In genomic region chr2:18031831-18032537, GRCm38 (mm10) we compare ENCODE assay signal across 9 mouse cellular contexts. TPM values are rescaled to one million over a fixed set of nuclear protein-coding genes. Genes with fewer than 3 reads are reported as not detected.
DNase-seq lines count a peak whose midpoint lies in the region; ATAC-seq and TF ChIP-seq lines count a peak whose summit lies in the region.
"Had no signal": no experiment of that assay in that cellular context is flagged by ENCODE, and none has a peak within 500 bp of the region (broad histone marks: within the 10 kb centered on the region; RNA-seq: fewer than 3 reads in every experiment).

No protein-coding gene starts in this region.

- peak overlapping the region; percentile 72 for H3K4me2 ChIP-seq in forebrain, embryonic 15.5 days (replicated peaks)
- H3K4me2 ChIP-seq in hindbrain, postnatal 0 days (ENCODE audit: low read depth, low read length): peak overlapping the region; percentile 94
- peak overlapping the region; percentile 60 for H3K4me2 ChIP-seq in liver, embryonic 12.5 days

- WGBS in lung, adult 2 months: 19% methylated on average over 34 of the region's 34 CpGs
- WGBS in forebrain, embryonic 15.5 days: 2% methylated on average over 33 of the region's 34 CpGs
- WGBS in hindbrain, postnatal 0 days: 9% methylated on average over 32 of the region's 34 CpGs
- WGBS in liver, embryonic 12.5 days (ENCODE audit: insufficient replicate concordance): 8% methylated on average over 34 of the region's 34 CpGs

- peak overlapping the region; percentile 52 for H3K4me3 ChIP-seq in lung, adult 2 months (replicated peaks; ENCODE audit: extremely low read depth, low read depth, low read length)
- H3K4me3 ChIP-seq in bone marrow macrophage, adult 2 months (ENCODE audit: insufficient read depth, low read length): peak overlapping the region; percentile 11; the same call in 1 of the 2 replicates
- H3K4me3 ChIP-seq in forebrain, embryonic 15.5 days: peak overlapping the region; percentile 33
- peak overlapping the region; percentile 41 for H3K4me3 ChIP-seq in hindbrain, postnatal 0 days (ENCODE audit: low read length)
- peak overlapping the region; percentile 36 for H3K4me3 ChIP-seq in liver, embryonic 12.5 days

- DNase-seq in lung, adult 2 months: no peak
- no peak for DNase-seq in lung, postnatal 25 days (ENCODE audit: low spot score)
- DNase-seq in hindbrain, postnatal 0 days (ENCODE audit: low spot score): peak; percentile 76
- peak; percentile 81 for DNase-seq in retina, postnatal 1 day

- H3K4me1 ChIP-seq in lung, adult 2 months (ENCODE audit: control insufficient read depth, insufficient read depth, low read length): peaks cover 7% of the 10 kb centered on the region
- no peaks in the 10 kb centered on the region for H3K4me1 ChIP-seq in bone marrow macrophage, adult 2 months (ENCODE audit: control insufficient read depth, insufficient read depth, low read length)
- peaks cover 45% of the 10 kb centered on the region for H3K4me1 ChIP-seq in forebrain, embryonic 15.5 days
- peaks cover 14% of the 10 kb centered on the region for H3K4me1 ChIP-seq in hindbrain, postnatal 0 days (ENCODE audit: insufficient read depth, low read length)
- peaks cover 38% of the 10 kb centered on the region for H3K4me1 ChIP-seq in liver, embryonic 12.5 days

- H3K9me3 ChIP-seq in forebrain, embryonic 15.5 days: no peaks in the 10 kb centered on the region
- H3K9me3 ChIP-seq in hindbrain, postnatal 0 days (ENCODE audit: low read length): no peaks in the 10 kb centered on the region
- H3K9me3 ChIP-seq in liver, embryonic 12.5 days (replicated peaks): no peaks in the 10 kb centered on the region

- no peak for ATAC-seq in forebrain, embryonic 15.5 days (replicated peaks)
- no peak for ATAC-seq in hindbrain, postnatal 0 days
- ATAC-seq in liver, embryonic 12.5 days: no peak
- no peak for ATAC-seq in granulocyte monocyte progenitor cell, adult 5-6 weeks (replicated peaks; ENCODE audit: poor library complexity, severe bottlenecking)

- no peak for TF ChIP-seq POLR2A in lung, adult 2 months (IDR thresholded peaks at IDR 0.05; ENCODE audit: borderline replicate concordance, extremely low read depth, low read depth, low read length)
- no peak for TF ChIP-seq POLR2A in bone marrow macrophage, adult 2 months (IDR thresholded peaks at IDR 0.05; ENCODE audit: borderline replicate concordance, low read depth, low read length)

- H3K9ac ChIP-seq in forebrain, embryonic 15.5 days (replicated peaks): peak overlapping the region; percentile 55
- H3K9ac ChIP-seq in hindbrain, postnatal 0 days (replicated peaks; ENCODE audit: low read length): peak overlapping the region; percentile 63
- peak overlapping the region; percentile 56 for H3K9ac ChIP-seq in liver, embryonic 12.5 days

- H3K27me3 ChIP-seq in forebrain, embryonic 15.5 days: no peaks in the 10 kb centered on the region
- H3K27me3 ChIP-seq in hindbrain, postnatal 0 days (ENCODE audit: insufficient read depth, low read length): no peaks in the 10 kb centered on the region
- H3K27me3 ChIP-seq in liver, embryonic 12.5 days (replicated peaks): peaks cover 79% of the 10 kb centered on the region

- TF ChIP-seq CTCF in lung, adult 2 months (IDR thresholded peaks at IDR 0.05; ENCODE audit: insufficient read depth, low read length): no peak
- TF ChIP-seq CTCF in bone marrow macrophage, adult 2 months (IDR thresholded peaks at IDR 0.05; ENCODE audit: low read depth, low read length): no peak
- no peak for TF ChIP-seq CTCF in hindbrain, postnatal 0 days (IDR thresholded peaks at IDR 0.05; ENCODE audit: low read depth)

- no peak overlapping the region for H3K27ac ChIP-seq in bone marrow macrophage, adult 2 months (ENCODE audit: insufficient read depth, low read depth, low read length)
- H3K27ac ChIP-seq in forebrain, embryonic 15.5 days (replicated peaks): no peak overlapping the region
- no peak overlapping the region for H3K27ac ChIP-seq in hindbrain, postnatal 0 days
- H3K27ac ChIP-seq in liver, embryonic 12.5 days: no peak overlapping the region
- H3K27ac ChIP-seq: macrophage had no signal

- H3K36me3 ChIP-seq in forebrain, embryonic 15.5 days: no peaks in the 10 kb centered on the region
- H3K36me3 ChIP-seq in hindbrain, postnatal 0 days (ENCODE audit: insufficient read depth, low read length): no peaks in the 10 kb centered on the region
- H3K36me3 ChIP-seq in liver, embryonic 12.5 days: no peaks in the 10 kb centered on the region

RNA-seq across cellular contexts. Expression of gene A930004D18Rik, which starts 5.6 kb away (rescaled TPM):
- 3.3 and 4.4 TPM in 2 replicates for polyA plus RNA-seq in lung, adult 2 months (2012; rRNA removed)
- polyA plus RNA-seq in bone marrow macrophage, adult 2 months (2012; ENCODE audit: insufficient read depth, insufficient read length, missing spikeins): not detected in 2 replicates
- 14.7 and 16.6 TPM in 2 replicates for polyA plus RNA-seq in forebrain, embryonic 15.5 days (2015; fragmentation: Nextera tagmentation; extraction: Ambion mirVana)
- 2.3 and 3.7 TPM in 2 replicates for total RNA-seq in hindbrain, postnatal 0 days (2014; rRNA removed)
- polyA plus RNA-seq in hindbrain, postnatal 0 days (2015; fragmentation: Nextera tagmentation; extraction: Ambion mirVana): 9.0 and 9.9 TPM in 2 replicates
- 2.7 and 2.8 TPM in 2 replicates for polyA plus RNA-seq in liver, embryonic 12.5 days (2016; fragmentation: Nextera tagmentation; extraction: Ambion mirVana)
- total RNA-seq in granulocyte monocyte progenitor cell, adult 5-6 weeks (2014; fragmentation: Nextera tagmentation): not detected in 2 replicates
- total RNA-seq in granulocyte monocyte progenitor cell, adult 5-6 weeks (2017): 0.26 TPM in 1 of 2 replicates, not detected in the other

RNA-seq across cellular contexts. Expression of gene Skida1, which starts 16.9 kb away (rescaled TPM):
- polyA plus RNA-seq in lung, adult 2 months (2012; rRNA removed): 1.8 and 2.1 TPM in 2 replicates
- polyA plus RNA-seq in bone marrow macrophage, adult 2 months (2012; ENCODE audit: insufficient read depth, insufficient read length, missing spikeins): not detected in 2 replicates
- 10.9 and 13.8 TPM in 2 replicates for polyA plus RNA-seq in forebrain, embryonic 15.5 days (2015; fragmentation: Nextera tagmentation; extraction: Ambion mirVana)
- total RNA-seq in hindbrain, postnatal 0 days (2014; rRNA removed): 14.1 and 22.7 TPM in 2 replicates
- polyA plus RNA-seq in hindbrain, postnatal 0 days (2015; fragmentation: Nextera tagmentation; extraction: Ambion mirVana): 4.4 and 5.0 TPM in 2 replicates
- polyA plus RNA-seq in liver, embryonic 12.5 days (2016; fragmentation: Nextera tagmentation; extraction: Ambion mirVana): 1.0 and 1.2 TPM in 2 replicates
- total RNA-seq in granulocyte monocyte progenitor cell, adult 5-6 weeks (2014; fragmentation: Nextera tagmentation): not detected in 2 replicates
- total RNA-seq in granulocyte monocyte progenitor cell, adult 5-6 weeks (2017): not detected in 2 replicates
- polyA plus RNA-seq: macrophage had no signal

RNA-seq across cellular contexts. Expression of gene Mllt10, which starts 23.1 kb away (rescaled TPM):
- 27.3 and 34.7 TPM in 2 replicates for polyA plus RNA-seq in lung, adult 2 months (2012; rRNA removed)
- 29.4 and 32.5 TPM in 2 replicates for polyA plus RNA-seq in bone marrow macrophage, adult 2 months (2012; ENCODE audit: insufficient read depth, insufficient read length, missing spikeins)
- 61.9 and 66.3 TPM in 2 replicates for polyA plus RNA-seq in forebrain, embryonic 15.5 days (2015; fragmentation: Nextera tagmentation; extraction: Ambion mirVana)
- 20.1 and 25.6 TPM in 2 replicates for total RNA-seq in hindbrain, postnatal 0 days (2014; rRNA removed)
- 30.0 and 34.6 TPM in 2 replicates for polyA plus RNA-seq in hindbrain, postnatal 0 days (2015; fragmentation: Nextera tagmentation; extraction: Ambion mirVana)
- 39.2 and 40.1 TPM in 2 replicates for polyA plus RNA-seq in liver, embryonic 12.5 days (2016; fragmentation: Nextera tagmentation; extraction: Ambion mirVana)
- total RNA-seq in granulocyte monocyte progenitor cell, adult 5-6 weeks (2014; fragmentation: Nextera tagmentation): 76.1 and 128 TPM in 2 replicates
- total RNA-seq in granulocyte monocyte progenitor cell, adult 5-6 weeks (2017): 51.8 and 65.0 TPM in 2 replicates

RNA-seq across cellular contexts. Expression of gene H2al2a, which starts 35.2 kb away (rescaled TPM):
- polyA plus RNA-seq in lung, adult 2 months (2012; rRNA removed): not detected in 2 replicates
- not detected in 2 replicates for polyA plus RNA-seq in bone marrow macrophage, adult 2 months (2012; ENCODE audit: insufficient read depth, insufficient read length, missing spikeins)
- not detected in 2 replicates for polyA plus RNA-seq in forebrain, embryonic 15.5 days (2015; fragmentation: Nextera tagmentation; extraction: Ambion mirVana)
- total RNA-seq in hindbrain, postnatal 0 days (2014; rRNA removed): not detected in 2 replicates
- not detected in 2 replicates for polyA plus RNA-seq in hindbrain, postnatal 0 days (2015; fragmentation: Nextera tagmentation; extraction: Ambion mirVana)
- not detected in 2 replicates for polyA plus RNA-seq in liver, embryonic 12.5 days (2016; fragmentation: Nextera tagmentation; extraction: Ambion mirVana)
- total RNA-seq in granulocyte monocyte progenitor cell, adult 5-6 weeks (2014; fragmentation: Nextera tagmentation): not detected in 2 replicates
- not detected in 2 replicates for total RNA-seq in granulocyte monocyte progenitor cell, adult 5-6 weeks (2017)
- polyA plus RNA-seq: macrophage had no signal

Comparison
In these comparisons a context has a peak if more than half of its experiments do, and no peak if none do; other contexts are left out.
1. DNase-seq: peak in hindbrain, postnatal 0 days (single experiment) and retina, postnatal 1 day (single experiment); none in lung, adult 2 months (single experiment) and lung, postnatal 25 days (single experiment).
2. Peak in every context shown above with its lines, with median percentiles within 50 percentile points of each other: H3K4me3 ChIP-seq, H3K4me2 ChIP-seq and H3K9ac ChIP-seq.